Mouse (Mus musculus): ENCODE measurements at regions not wholly inside any gene's neighbourhood (a gene's known extent, or its start where the extent isn't known, plus 50 kb on each side); places are given as distances from the start of the nearest gene placed in this dataset.

DNA sequence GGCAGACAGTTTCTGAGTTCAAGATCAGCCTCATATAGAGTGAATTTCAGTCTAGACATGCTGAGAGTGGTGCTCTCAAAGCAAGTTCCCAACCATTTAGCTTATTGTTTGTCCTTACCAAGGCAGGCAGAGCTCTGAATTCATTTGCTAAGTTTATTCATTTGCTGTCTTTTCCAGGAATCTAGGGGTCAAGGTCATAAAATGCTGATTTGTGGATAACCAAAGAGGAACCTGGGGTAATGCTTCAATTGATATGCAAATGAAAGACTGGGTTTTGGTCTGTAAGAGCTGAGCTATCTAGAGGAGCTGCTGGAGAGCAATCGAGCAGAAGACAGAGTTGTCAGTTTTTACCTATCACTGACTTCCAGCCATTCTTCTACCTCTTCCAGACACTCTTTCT is 832.8 kb downstream of the Ryr2 start:
- no peak for DNase-seq (ENCODE audit: low spot score in 2 of 2)

DNA sequence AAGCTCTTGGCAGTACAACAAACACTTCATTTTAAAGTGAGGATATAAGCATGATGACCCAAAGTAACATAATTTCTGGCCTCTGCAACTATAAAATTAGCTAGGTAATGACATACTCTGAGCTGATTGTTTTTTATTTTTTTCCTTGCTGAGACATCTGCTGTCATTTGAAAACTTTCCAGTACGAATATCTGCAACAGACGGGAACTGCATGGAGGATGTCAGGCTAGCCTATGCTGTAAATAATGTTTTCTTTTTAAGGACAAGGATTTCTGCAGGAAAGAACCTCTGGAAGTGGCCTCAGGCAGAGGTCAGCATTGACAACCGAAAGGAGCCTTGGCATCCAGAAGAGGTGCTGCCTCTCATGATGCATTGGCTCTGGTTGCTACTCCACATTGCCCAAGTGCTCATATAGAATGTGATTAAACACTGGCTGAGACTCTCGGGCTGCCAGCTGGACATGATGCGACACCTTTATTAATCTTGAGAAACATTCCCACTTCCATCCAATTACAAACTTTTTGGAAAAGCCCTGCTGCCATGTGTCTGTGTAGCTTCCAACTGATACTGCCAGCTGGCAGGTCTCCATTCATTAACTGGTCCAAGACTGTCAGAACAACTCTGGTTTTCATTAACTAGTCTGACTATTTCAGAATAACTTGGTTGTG is 837.9 kb downstream of the Ryr2 start:
- DNase-seq (ENCODE audit: low spot score in 2 of 2): no peak

GRCm38 (mm10) chr13:11247541-11247940 is 859.2 kb downstream of the Ryr2 start:
- DNase-seq (ENCODE audit: low spot score in 2 of 2): no peak

GRCm38 (mm10) chr13:11216671-11217330 is 856.2 kb upstream of the Chrm3 start:
- no peak for DNase-seq (ENCODE audit: low spot score in 2 of 2)

DNA sequence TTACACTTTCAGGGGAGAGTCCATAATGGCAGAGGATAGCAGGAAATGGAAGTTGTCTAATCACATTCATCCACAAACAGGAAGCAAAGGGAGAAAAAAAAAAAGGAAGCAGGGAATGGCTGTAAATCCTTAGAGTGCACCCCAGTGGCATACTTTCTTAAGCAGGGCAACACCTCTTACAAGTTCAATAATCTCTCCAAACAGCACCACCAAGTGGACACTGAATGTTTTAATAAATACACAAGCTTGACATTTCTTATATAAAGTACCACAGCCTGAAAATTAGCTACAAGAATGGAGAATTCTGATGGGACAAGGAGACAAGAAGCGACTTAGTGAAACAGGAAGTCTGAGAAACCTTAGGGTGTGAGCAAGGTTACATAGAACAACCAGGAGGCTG is 849.5 kb upstream of the Chrm3 start:
- DNase-seq (ENCODE audit: low spot score in 2 of 2): no peak

DNA sequence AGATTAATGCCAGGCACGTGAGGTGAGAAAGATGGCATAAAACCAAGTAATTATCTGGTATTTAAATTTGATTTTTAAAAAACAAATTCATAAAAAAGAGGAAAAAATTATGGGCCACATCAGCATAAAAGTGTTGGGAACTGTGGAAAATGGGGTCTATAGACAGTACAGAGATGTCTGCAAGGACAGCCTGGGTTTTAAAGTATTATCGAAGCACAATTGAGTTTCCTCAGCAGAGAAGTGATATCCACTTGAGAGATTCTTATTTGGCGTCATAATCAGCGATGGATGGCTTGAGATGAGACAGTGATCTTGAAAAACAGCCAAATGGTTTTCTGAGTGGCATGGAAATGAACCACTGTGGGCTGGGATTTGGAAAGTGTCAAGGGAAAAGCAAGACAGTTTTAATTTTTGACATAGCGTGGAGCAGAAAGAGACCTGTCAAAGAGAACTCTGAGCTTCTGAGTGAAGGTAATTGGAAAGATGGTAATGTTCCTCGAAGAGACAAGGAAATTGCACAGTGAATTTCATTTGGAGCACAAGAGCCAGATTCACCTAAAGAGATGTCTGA is 844.7 kb upstream of the Chrm3 start:
- DNase-seq (ENCODE audit: low spot score in 2 of 2): no peak

- no peak for DNase-seq (ENCODE audit: low spot score in 2 of 2)
These were observed 841.3 kb upstream of the Chrm3 start for GRCm38 (mm10) chr13:11201978-11202377.

GRCm38 (mm10) chr13:11192471-11192870 is 831.8 kb upstream of the Chrm3 start:
- DNase-seq (ENCODE audit: low spot score in 2 of 2): no peak

DNA sequence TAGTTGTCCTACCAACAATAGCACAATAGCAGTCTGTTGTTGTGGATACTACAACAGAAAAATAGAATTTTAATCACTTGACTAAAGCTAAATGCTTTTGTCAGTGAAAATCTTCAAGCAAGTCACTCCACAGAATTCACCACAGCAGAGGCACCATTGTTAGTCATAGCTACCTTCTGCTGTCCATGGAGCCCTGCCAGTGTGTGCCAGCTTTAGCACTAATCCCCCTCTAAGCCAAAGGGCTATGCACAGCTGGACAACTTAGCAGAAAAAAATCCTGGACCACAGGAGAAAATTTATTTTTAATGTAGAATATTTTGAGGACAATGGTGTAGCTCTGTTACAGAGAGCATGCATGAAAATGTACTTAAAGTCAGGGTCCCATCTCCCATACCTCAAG is 820.5 kb upstream of the Chrm3 start:
- DNase-seq (ENCODE audit: low spot score in 2 of 2): no peak

- DNase-seq (ENCODE audit: low spot score in 2 of 2): no peak
These were observed 819.7 kb upstream of the Chrm3 start for GRCm38 (mm10) chr13:11180356-11180755.

DNA sequence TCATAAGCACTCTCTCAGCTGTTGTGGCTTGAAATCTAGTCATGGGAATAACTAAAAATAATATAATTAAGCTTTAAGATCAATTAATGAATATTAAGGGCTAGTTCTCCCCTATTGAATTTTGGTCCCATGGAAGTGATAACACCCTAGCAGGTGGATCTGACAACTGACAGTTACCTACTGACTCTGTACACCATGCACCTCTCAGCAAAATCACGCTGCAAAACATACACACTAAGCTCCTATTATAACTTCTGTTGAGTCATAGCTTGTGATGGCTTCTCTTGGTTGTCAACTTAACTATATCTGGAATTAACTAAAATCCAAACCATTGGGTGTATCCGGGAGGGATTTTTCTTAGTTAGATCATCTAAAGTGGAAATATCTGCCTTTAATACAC is 817.9 kb upstream of the Chrm3 start:
- DNase-seq (ENCODE audit: low spot score in 2 of 2): no peak

- no peak for DNase-seq (ENCODE audit: low spot score in 2 of 2)
These were observed 817.2 kb upstream of the Chrm3 start for GRCm38 (mm10) chr13:11177642-11178420.

DNA sequence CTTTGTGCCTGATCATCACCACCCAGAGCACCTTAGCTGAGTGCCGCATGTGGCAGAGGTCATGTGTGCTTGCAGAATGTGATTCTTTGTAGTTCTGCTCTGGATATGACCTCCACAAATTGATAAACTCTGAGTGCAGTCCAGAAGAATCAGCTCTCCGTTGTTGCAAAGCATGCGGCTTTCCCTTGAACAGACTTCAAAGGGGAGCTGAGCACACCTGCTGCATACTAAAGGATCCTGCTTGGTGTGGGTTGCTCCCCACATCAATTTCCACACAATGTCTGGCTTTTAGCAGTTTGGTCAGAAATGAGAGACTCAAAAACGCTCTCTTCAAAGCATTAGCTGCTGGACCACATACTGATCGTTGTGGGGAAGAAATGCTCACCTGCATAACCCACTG is 806.5 kb upstream of the Chrm3 start:
- DNase-seq (ENCODE audit: low spot score in 2 of 2): no peak

DNA sequence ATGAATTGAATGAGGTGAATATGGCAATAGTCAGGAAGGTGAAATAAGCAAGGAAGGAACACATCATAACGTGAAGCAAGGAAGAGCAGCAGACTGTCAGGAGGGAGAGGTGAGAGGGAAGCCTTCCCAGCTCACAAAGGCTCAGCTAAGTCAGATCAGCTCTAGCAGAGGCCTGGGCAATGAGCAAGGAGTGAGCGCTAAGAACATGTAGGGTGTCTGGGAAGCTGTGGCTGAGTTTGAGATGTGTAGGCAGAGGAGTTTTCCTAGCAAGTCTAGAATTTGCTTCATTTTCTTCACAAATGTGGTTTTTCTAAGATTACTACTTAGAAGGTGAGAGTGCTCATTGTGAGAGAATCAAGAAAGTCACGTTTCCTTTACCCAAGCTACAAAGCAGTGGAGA is 803.5 kb upstream of the Chrm3 start:
- DNase-seq (ENCODE audit: low spot score in 2 of 2): no peak

DNA sequence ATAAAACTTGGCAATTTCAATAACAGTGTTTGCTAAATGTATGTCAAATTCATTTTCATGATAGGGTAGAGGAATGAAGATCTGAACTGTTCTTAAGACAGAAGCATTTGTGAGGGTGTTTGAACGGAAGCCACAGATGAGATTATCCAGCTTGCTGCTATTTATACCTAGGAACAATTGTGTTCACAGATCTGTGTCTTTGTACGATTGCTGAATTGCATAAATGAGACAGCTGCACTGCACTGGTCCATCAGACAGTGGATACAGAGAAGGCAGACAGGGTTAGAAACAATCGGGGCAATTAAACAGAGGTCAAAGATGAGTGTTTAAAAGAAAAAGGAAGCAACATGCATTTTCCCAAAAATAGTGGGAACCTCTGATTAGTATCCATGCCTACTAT is 786.6 kb upstream of the Chrm3 start:
- DNase-seq (ENCODE audit: low spot score in 2 of 2): no peak

GRCm38 (mm10) chr13:11107693-11108092 is 747.0 kb upstream of the Chrm3 start:
- DNase-seq (ENCODE audit: low spot score in 2 of 2): no peak

DNA sequence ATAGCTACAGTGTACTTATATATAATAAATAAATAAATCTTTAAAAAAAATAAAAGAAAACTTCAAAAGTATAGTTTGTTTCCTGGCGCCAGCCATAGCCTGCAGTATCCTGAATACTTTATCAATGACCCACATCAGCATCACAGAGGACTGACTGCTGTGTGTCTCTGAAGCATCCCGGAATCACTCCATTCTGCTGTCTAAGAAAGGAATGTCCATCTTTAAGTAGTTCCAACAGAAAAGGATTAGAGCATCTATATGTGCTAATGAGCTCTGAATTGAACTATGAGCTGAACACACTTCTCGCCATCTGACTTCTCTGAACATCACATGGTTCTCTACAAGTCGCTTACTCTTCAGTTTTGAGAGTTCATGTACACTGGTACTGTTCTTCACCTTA is 745.8 kb upstream of the Chrm3 start:
- DNase-seq (ENCODE audit: low spot score in 2 of 2): no peak

DNA sequence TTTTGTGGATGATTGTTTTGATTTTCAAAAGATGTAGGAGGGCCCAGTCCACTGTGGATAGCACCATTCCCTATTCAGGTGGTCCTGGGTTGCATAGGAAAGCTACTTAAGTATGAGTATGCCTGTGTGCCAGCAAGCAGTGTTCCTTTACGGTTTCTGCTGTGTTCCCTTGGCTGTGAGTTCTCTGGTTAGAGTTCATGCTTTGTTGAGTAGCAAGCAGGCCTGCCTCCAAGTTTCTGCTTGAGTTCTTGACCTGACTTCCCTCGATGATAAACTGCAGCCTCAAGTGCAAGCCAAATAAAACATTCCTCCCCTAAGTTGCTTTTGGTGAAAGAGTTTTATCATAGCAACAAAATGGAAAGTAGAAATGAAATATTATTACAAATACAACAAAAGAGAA is 744.9 kb upstream of the Chrm3 start:
- DNase-seq (ENCODE audit: low spot score in 2 of 2): peak in 1 of 2 experiments; percentile 16

DNA sequence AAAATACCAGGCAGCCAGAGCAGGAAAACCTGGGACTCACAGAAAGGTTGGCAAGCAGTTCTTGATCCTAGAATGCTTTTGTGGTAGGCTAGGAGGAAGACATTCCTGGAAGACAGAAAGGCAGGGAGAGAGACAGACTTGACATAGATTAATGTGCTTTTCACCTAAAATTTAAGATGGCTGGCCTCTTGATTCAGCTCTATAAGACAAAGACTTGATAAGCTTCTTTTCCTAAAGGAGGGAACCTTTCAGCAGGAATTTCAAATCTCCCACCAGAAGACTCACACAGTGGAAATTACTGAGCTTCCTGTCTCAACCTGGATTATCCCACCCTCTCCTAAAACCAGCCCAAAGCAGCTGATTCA is 738.9 kb upstream of the Chrm3 start:
- no peak for DNase-seq (ENCODE audit: low spot score in 2 of 2)

DNA sequence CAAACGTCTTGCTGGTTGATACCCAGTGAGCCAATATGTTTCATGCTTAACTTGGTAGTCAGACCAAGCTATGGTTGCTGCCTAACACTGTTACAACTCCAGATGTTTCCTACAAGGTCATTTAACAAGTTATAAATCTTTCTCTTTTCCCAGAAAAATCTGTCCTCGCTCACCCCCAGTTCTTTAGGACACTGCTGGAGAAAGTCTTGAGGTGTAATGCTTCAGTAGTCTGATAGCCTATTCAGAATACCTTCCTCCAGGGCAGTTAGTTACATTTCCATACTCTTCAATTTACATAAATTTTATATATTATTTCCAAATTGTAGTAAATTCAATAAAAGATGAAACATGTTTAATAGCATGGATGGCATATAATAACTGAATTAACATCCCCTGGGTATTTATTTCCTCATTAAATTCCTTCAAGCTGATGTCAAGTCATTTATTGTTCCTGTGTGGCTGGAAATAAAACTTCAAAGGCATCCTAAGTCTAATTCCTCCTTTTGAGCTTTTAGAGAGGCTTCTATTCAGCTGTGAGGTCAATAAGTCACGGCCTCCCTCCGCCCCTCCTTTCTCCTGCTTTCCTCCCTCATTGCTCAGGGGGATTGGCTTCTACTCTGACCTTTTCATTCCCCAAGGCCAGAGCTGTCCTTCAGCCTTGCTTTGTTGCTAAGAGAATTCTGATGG is 738.4 kb upstream of the Chrm3 start:
- no peak for DNase-seq (ENCODE audit: low spot score in 2 of 2)

DNA sequence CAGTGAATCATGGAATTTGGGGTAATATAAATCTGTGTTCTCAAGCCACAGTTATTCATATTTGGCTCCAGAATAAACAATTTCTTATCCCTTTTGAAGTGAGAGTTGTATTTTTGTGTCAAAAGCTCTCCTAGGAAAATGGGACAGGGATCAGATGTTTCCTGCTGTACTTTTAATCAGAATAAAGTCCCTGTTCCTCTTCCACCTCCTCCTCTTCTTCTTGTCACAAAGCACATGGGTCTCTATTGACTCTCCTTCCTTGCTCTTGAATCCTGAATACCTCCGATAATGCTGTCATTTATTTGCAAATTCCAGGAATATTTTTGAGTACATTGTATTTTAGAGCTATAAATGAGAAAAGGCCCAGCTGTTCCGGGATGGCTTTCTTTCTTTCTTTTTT is 732.3 kb upstream of the Chrm3 start:
- no peak for DNase-seq (ENCODE audit: low spot score in 2 of 2)

All from urinary bladder, adult 18-20 months (tissue).